In the genomic region with DNA sequence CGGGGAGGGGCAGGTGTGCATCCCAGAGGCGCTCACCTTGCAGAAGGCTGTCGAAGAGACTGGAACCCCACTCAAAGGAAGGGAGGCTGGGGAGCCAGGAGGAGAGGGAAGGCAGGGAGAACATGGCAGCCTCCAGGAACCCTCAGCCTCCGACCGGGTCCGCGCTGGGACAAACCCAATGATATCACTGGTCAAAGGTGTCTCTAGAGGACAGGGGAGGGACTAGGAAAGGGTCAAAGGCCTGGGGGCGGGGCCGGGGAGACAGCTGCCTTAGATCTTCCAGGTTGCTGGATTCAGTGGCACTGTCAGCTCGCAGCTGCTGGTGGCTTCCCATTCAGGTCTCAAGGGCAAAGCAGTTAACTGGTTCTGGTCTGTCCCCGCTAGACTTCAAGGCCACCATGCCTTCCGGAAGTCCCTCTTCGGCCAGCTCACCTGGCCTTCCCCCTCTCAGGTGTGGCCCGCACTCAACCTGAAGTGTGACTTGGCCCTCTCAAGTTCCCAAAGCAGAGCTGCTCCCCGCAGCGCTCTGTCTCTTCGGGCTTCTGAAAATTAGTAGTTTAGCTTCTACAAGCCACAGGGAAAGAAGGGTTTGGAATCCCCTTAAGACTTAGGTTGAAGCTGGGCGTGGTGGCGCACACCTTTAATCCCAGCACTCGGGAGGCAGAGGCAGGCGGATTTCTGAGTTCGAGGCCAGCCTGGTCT, we compare ENCODE assay signal across 8 mouse cellular contexts. TPM values are rescaled to one million over a fixed set of nuclear protein-coding genes. Genes with fewer than 3 reads are reported as not detected.
DNase-seq lines count a peak whose midpoint lies in the region; ATAC-seq and TF ChIP-seq lines count a peak whose summit lies in the region.

No protein-coding gene starts in this region.

- peaks cover 2% of the 10 kb centered on the region; the same call in 1 of the 2 replicates for H3K27me3 ChIP-seq in heart, embryonic 11.5 days (ENCODE audit: control insufficient read depth, insufficient read depth, low read length)
- no peaks in the 10 kb centered on the region for H3K27me3 ChIP-seq in forebrain, embryonic 11.5 days (ENCODE audit: control insufficient read depth, insufficient read depth, low read length)
- H3K27me3 ChIP-seq in lung, postnatal 0 days (replicated peaks; ENCODE audit: insufficient read depth, low read length) = no peaks in the 10 kb centered on the region
- H3K27me3 ChIP-seq in stomach, postnatal 0 days (ENCODE audit: control insufficient read depth, insufficient read depth, low read length) = no peaks in the 10 kb centered on the region

- no peak for TF ChIP-seq CTCF in lung, postnatal 0 days (IDR thresholded peaks at IDR 0.05)
- TF ChIP-seq CTCF in stomach, postnatal 0 days (IDR thresholded peaks at IDR 0.05; ENCODE audit: low read depth) = no peak

- ATAC-seq in heart, embryonic 11.5 days (replicated peaks; ENCODE audit: insufficient number of reproducible peaks, low FRiP score, low TSS enrichment) = no peak
- peak; percentile 40 for ATAC-seq in forebrain, embryonic 11.5 days (replicated peaks; ENCODE audit: low FRiP score)
- ATAC-seq in lung, postnatal 0 days = peak; percentile 37
- peak; percentile 45 for ATAC-seq in stomach, postnatal 0 days (ENCODE audit: low FRiP score, low TSS enrichment)

- peak overlapping the region; percentile 32 for H3K4me3 ChIP-seq in heart, embryonic 11.5 days (ENCODE audit: low read depth, low read length)
- H3K4me3 ChIP-seq in forebrain, embryonic 11.5 days (ENCODE audit: low read depth, low read length) = peak overlapping the region; percentile 5
- H3K4me3 ChIP-seq in lung, postnatal 0 days (ENCODE audit: low read depth, low read length) = peak overlapping the region; percentile 21; the same call in 1 of the 2 replicates
- H3K4me3 ChIP-seq in stomach, postnatal 0 days (ENCODE audit: low read depth, low read length) = peak overlapping the region; percentile 24

- WGBS in heart, embryonic 11.5 days (ENCODE audit: insufficient replicate concordance) = 10% methylated on average over 22 of the region's 22 CpGs
- 11% methylated on average over 21 of the region's 22 CpGs for WGBS in forebrain, embryonic 11.5 days
- WGBS in lung, postnatal 0 days = 9% methylated on average over 21 of the region's 22 CpGs
- 16% methylated on average over 20 of the region's 22 CpGs for WGBS in stomach, postnatal 0 days

- peak overlapping the region; percentile 62 for H3K9ac ChIP-seq in heart, embryonic 11.5 days (ENCODE audit: low read depth, low read length)
- 0 out of 2 replicates have a peak overlapping the region, but pooled peaks have one; percentile 6 for H3K9ac ChIP-seq in forebrain, embryonic 11.5 days (ENCODE audit: low read length)
- H3K9ac ChIP-seq in lung, postnatal 0 days (replicated peaks; ENCODE audit: low read depth) = 0 out of 2 replicates have a peak overlapping the region, but pooled peaks have one; percentile 9
- H3K9ac ChIP-seq in stomach, postnatal 0 days (ENCODE audit: low read length) = peak overlapping the region; percentile 55

- H3K27ac ChIP-seq in heart, embryonic 11.5 days (ENCODE audit: low read depth, low read length) = no peak overlapping the region
- no peak overlapping the region for H3K27ac ChIP-seq in forebrain, embryonic 11.5 days (ENCODE audit: low read depth, low read length)
- peak overlapping the region; percentile 59 for H3K27ac ChIP-seq in lung, postnatal 0 days (ENCODE audit: low read length)
- no peak overlapping the region for H3K27ac ChIP-seq in stomach, postnatal 0 days (replicated peaks)

- H3K36me3 ChIP-seq in heart, embryonic 11.5 days (ENCODE audit: control insufficient read depth, insufficient read depth, low read length) = no peaks in the 10 kb centered on the region
- H3K36me3 ChIP-seq in forebrain, embryonic 11.5 days (ENCODE audit: control insufficient read depth, insufficient read depth, low read length) = no peaks in the 10 kb centered on the region
- no peaks in the 10 kb centered on the region for H3K36me3 ChIP-seq in lung, postnatal 0 days (ENCODE audit: insufficient read depth, low read length)
- H3K36me3 ChIP-seq in stomach, postnatal 0 days (ENCODE audit: control insufficient read depth, insufficient read depth, low read length) = no peaks in the 10 kb centered on the region

- peaks cover 8% of the 10 kb centered on the region for H3K4me1 ChIP-seq in heart, embryonic 11.5 days (ENCODE audit: control insufficient read depth, insufficient read depth, low read length)
- peaks cover 4% of the 10 kb centered on the region for H3K4me1 ChIP-seq in forebrain, embryonic 11.5 days (replicated peaks; ENCODE audit: control insufficient read depth, insufficient read depth, low read length)
- peaks cover 8% of the 10 kb centered on the region; the same call in 1 of the 2 replicates for H3K4me1 ChIP-seq in lung, postnatal 0 days (ENCODE audit: insufficient read depth, low read depth, low read length)
- H3K4me1 ChIP-seq in stomach, postnatal 0 days (replicated peaks; ENCODE audit: control insufficient read depth, insufficient read depth) = peaks cover 5% of the 10 kb centered on the region; the same call in 1 of the 2 replicates

- no peak for DNase-seq in heart, adult 9 months (ENCODE audit: low spot score in 2 of 2)
- DNase-seq in forebrain, embryonic 11.5 days (ENCODE audit: low spot score) = peak; percentile 62
- DNase-seq in kidney, adult 9 months = peak; percentile 92
- peak; percentile 40 for DNase-seq in lung, postnatal 0 days (ENCODE audit: low spot score)
- peak; percentile 57 for DNase-seq in stomach, postnatal 0 days (ENCODE audit: low spot score)
- DNase-seq in urinary bladder, postnatal 4 days (ENCODE audit: low spot score in 2 of 2) = no peak
- no peak for DNase-seq in frontal cortex, postnatal 36 days (ENCODE audit: low spot score in 2 of 2)

- no peak for TF ChIP-seq EP300 in lung, postnatal 0 days (IDR thresholded peaks at IDR 0.05)
- no peak for TF ChIP-seq EP300 in stomach, postnatal 0 days (optimal IDR thresholded peaks at IDR 0.05)

- peak overlapping the region; percentile 82 for H3K4me2 ChIP-seq in heart, embryonic 11.5 days
- peak overlapping the region; percentile 31 for H3K4me2 ChIP-seq in forebrain, embryonic 11.5 days (ENCODE audit: low read depth, low read length, severe bottlenecking)
- H3K4me2 ChIP-seq in lung, postnatal 0 days (replicated peaks; ENCODE audit: low read depth, low read length) = peak overlapping the region; percentile 55
- peak overlapping the region; percentile 57 for H3K4me2 ChIP-seq in stomach, postnatal 0 days (replicated peaks; ENCODE audit: low read depth)

- H3K9me3 ChIP-seq in heart, embryonic 11.5 days (replicated peaks; ENCODE audit: control insufficient read depth, low read length) = no peaks in the 10 kb centered on the region
- H3K9me3 ChIP-seq in forebrain, embryonic 11.5 days (ENCODE audit: control insufficient read depth, low read length) = no peaks in the 10 kb centered on the region
- H3K9me3 ChIP-seq in lung, postnatal 0 days (ENCODE audit: low read length) = no peaks in the 10 kb centered on the region
- H3K9me3 ChIP-seq in stomach, postnatal 0 days (ENCODE audit: control insufficient read depth, low read length) = no peaks in the 10 kb centered on the region

RNA-seq across cellular contexts. Expression of gene Tmem82, which starts 0.4 kb away (rescaled TPM):
- 0.17 and 0.30 TPM in 2 replicates for polyA plus RNA-seq in heart, embryonic 11.5 days (2014; fragmentation: Nextera tagmentation; extraction: Ambion mirVana)
- 0.28 TPM in 1 of 2 replicates, not detected in the other for polyA plus RNA-seq in forebrain, embryonic 11.5 days (2014; fragmentation: Nextera tagmentation; extraction: Ambion mirVana)
- polyA plus RNA-seq in lung, postnatal 0 days (2015; fragmentation: Nextera tagmentation; extraction: Ambion mirVana) = 3.5 and 3.6 TPM in 2 replicates
- 2.2 and 2.3 TPM in 2 replicates for polyA plus RNA-seq in stomach, postnatal 0 days (2015; fragmentation: Nextera tagmentation; extraction: Ambion mirVana)

RNA-seq across cellular contexts. Expression of gene Slc25a34, which starts 5.6 kb away (rescaled TPM):
- not detected in 2 replicates for polyA plus RNA-seq in heart, embryonic 11.5 days (2014; fragmentation: Nextera tagmentation; extraction: Ambion mirVana)
- polyA plus RNA-seq in forebrain, embryonic 11.5 days (2014; fragmentation: Nextera tagmentation; extraction: Ambion mirVana) = 0.13 TPM in 1 of 2 replicates, not detected in the other
- 1.1 and 1.2 TPM in 2 replicates for polyA plus RNA-seq in lung, postnatal 0 days (2015; fragmentation: Nextera tagmentation; extraction: Ambion mirVana)
- polyA plus RNA-seq in stomach, postnatal 0 days (2015; fragmentation: Nextera tagmentation; extraction: Ambion mirVana) = 1.6 and 1.8 TPM in 2 replicates

RNA-seq across cellular contexts. Expression of gene Fblim1, which starts 12.1 kb away (rescaled TPM):
- 53.9 and 64.0 TPM in 2 replicates for polyA plus RNA-seq in heart, embryonic 11.5 days (2014; fragmentation: Nextera tagmentation; extraction: Ambion mirVana)
- 21.4 and 24.8 TPM in 2 replicates for polyA plus RNA-seq in forebrain, embryonic 11.5 days (2014; fragmentation: Nextera tagmentation; extraction: Ambion mirVana)
- polyA plus RNA-seq in lung, postnatal 0 days (2015; fragmentation: Nextera tagmentation; extraction: Ambion mirVana) = 52.3 and 57.5 TPM in 2 replicates
- 45.1 and 49.2 TPM in 2 replicates for polyA plus RNA-seq in stomach, postnatal 0 days (2015; fragmentation: Nextera tagmentation; extraction: Ambion mirVana)

RNA-seq across cellular contexts. Expression of gene Plekhm2, which starts 46.7 kb away (rescaled TPM):
- polyA plus RNA-seq in heart, embryonic 11.5 days (2014; fragmentation: Nextera tagmentation; extraction: Ambion mirVana) = 3.5 and 3.9 TPM in 2 replicates
- polyA plus RNA-seq in forebrain, embryonic 11.5 days (2014; fragmentation: Nextera tagmentation; extraction: Ambion mirVana) = 4.2 and 4.6 TPM in 2 replicates
- 5.2 and 5.3 TPM in 2 replicates for polyA plus RNA-seq in lung, postnatal 0 days (2015; fragmentation: Nextera tagmentation; extraction: Ambion mirVana)
- polyA plus RNA-seq in stomach, postnatal 0 days (2015; fragmentation: Nextera tagmentation; extraction: Ambion mirVana) = 3.5 and 4.3 TPM in 2 replicates

Comparison
In these comparisons a context has a peak if more than half of its experiments do, and no peak if none do; other contexts are left out.
1. H3K4me2 ChIP-seq: peak in every context shown above with its lines; median percentile 82 in heart, embryonic 11.5 days; 57 in stomach, postnatal 0 days; 55 in lung, postnatal 0 days; 31 in forebrain, embryonic 11.5 days.
2. H3K9ac ChIP-seq: peak in every context shown above with its lines; median percentile 62 in heart, embryonic 11.5 days; 55 in stomach, postnatal 0 days; 9 in lung, postnatal 0 days; 6 in forebrain, embryonic 11.5 days.
3. DNase-seq: peak in forebrain, embryonic 11.5 days (single experiment), kidney, adult 9 months (single experiment), lung, postnatal 0 days (single experiment) and stomach, postnatal 0 days (single experiment); none in heart, adult 9 months (0 of 2), urinary bladder, postnatal 4 days (0 of 2) and frontal cortex, postnatal 36 days (0 of 2).
4. Peak in every context shown above with its lines, with median percentiles within 50 percentile points of each other: H3K4me3 ChIP-seq.